Mouse (Mus musculus) adrenal gland, postnatal 25 days (tissue): Measurements from ENCODE around the gene Stab1. TPM values are rescaled to one million over a fixed set of nuclear protein-coding genes. Genes with fewer than 3 reads are reported as not detected.

ENCODE experiments used
- DNase-seq: peaks from one replicate; pipeline ENCODE4 v3.0.0; 2021; ENCODE audit warnings: mixed read lengths
- total RNA-seq: library from RNA; stranded (reverse); gene quantifications from 2 replicates; pipeline ENCODE4 v1.2.3, GENCODE M21; 2021

Gene Stab1
- total RNA-seq, 1 experiment from 2014 or later = 79.5 TPM

DNA sequence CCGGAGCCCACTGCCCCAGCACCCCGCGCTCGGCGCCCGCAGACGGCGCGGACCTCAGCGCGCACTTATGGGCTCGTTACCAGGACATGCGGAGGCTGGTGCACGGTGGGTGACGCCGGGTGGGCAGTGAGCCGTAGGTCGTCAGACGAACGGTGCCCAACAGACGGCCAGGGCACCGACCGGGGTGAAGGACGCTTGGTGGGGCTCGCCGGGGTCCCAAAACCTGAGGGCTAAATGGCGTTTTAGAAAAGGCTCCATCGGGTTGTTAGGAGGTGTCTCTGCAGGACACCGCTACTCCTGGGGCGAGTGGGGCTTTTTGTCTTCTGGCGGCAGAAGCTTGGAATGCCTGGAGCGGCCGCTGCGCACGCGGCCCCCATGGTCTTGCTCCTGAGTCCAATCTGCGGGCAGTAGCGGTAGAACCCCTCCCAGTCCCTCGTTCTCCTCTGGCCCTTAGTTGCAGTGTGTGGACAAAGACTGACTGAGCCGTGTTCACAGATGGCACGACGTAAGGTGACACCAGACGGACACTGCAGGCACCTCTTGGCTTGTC is 37.1 kb downstream of the Stab1 start:
- no peak for DNase-seq

DNA sequence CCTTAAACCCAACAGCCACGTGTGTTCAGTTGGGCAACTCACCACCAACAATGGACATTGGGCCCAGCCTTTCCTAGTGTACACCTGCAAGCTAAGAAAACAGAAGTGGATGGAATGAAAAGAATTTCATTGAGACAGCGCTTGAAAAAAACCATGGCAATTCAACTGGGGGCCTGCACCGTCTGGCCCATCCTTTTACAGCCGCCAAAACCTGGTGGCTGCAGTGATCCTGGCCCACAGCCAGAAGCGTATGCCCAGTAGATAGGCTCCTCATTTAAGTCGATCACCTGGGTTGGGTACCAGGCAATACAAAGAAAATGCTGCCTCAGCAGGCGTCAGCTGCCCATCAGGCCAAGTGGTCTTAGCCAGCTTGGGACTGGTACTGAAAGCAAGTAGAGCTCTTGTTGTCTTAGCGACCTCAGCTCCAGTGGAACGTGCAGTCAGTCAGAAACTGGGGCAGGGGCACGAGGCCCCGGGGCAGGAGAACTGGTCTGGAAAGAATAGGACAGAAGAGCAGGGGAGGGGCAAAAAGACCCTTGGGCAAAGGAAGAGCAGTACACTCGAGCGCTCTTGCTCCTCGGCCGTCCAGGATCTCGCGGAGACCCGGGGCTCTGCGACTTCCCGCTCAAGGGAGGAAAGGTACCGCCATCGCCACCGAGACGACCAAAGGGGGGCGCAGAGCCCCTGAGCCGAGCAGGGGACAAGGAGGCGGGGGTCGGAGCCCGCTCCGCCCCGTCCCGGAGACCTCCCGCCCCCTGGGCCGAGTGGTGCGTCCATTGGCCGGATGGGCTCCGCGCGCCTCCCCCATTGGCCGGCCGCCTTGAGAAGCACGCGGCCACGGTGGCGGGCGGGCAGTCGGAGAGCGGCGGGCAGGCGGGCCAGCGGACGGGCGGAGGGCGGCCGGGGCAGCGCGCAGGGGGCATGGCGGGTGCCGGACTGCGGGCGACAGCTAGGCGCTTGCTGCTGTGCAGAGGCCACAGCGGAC is 37.9 kb downstream of the Stab1 start, which contains the start of gene Nt5dc2:
Gene Nt5dc2 (plus strand): TSS at position 818 of the 985 bp plus-strand sequence.
- peak; percentile 93 for DNase-seq

DNA sequence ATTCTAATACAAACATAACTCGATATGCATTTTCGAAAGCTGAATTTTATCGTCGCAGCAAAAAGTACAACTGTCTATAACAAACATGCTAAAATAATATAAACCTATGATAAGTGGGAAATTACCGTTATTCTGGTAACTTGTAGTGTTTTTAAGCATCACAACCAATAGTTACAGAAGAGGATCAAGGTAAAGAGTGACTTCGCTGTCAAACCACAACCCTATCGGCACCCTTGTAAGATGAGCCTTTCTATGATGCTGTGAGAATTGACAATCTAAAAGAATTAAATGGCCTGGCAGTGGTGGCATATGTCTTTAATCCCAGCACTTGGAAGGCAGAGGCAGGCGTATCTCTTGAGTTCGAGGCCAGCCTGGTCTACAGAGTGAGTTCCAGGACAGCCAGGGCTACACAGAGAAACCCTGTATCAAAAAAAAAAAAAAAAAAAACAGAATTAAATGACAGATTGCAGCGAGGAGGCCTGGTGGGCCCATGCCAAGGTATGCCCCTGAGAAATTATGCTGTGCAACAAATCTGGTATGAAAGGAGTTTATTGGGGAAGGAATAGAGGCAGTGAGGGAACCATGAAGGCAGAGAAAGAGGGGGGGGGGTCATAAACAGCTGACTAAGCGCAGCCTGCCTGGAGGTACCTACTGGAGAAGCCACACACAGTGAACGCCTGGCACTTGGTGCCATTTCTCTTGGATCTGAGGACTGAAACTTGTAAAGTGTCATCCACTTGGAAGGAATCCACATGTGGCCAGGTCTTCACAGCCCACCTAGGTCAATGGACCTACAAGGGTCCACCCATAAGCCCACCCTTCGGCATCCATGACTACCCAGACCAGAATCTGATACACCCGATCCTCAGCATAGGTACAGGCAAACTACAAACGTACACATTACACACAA is 38.9 kb downstream of the Stab1 start:
- DNase-seq = no peak

DNA sequence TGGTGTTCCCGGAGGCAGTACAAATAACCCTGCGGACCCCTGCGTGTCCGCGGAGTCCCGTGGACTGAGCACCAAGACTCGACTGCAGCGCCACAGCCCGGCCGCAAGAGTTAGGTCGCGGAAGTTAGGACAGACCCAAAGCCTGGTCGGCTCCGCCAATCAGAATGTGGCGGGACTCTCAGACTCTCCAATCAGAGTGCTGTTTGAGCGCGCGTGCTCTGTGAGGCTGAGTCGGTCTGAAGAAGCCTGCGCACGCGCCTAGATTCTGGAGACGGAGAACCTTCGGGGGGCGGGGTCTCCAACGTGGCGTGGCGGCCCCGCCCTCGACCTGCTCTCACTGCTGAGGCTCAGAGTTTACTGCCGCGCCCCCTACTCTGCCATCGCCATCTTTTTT is 39.6 kb downstream of the Stab1 start, which contains the start of gene Smim4:
Gene Smim4 (minus strand): TSS at position 131 of the 394 bp plus-strand sequence.
- peak; percentile 97 for DNase-seq

DNA sequence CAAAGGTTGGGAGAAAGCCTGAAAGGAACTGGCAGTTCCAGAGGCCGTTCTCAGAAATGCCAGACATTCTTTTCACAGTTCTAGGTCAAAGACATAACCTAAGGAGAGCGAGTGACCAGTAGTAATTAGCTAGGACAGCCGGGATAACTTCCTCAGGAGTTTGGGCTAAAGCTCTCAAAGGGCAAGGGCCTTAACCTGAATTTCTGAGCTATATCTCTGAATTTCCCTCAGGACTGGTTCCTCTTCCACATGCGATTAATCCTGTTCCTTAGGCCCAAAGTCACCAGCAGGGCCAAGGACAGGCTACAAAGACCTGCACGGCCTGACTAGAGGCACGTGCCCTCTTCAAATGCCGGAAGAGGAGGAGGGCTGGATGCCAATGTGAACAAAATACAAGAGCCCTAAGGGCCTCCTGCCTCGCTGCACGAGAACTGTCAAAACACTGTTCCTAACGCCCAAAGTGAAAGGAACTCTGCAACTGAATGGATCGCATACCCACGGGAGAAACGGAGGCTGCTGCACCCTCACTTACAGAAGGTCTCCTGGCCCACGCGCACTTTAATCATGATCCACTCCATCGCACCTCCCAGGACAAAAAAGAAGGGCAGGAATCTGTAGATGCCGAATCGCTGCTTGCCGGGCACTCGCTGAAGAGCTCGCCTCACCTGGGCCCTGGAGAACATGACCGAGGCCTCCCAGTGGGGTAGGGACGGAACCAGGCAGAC is 40.2 kb downstream of the Stab1 start:
- peak; percentile 43 for DNase-seq

DNA sequence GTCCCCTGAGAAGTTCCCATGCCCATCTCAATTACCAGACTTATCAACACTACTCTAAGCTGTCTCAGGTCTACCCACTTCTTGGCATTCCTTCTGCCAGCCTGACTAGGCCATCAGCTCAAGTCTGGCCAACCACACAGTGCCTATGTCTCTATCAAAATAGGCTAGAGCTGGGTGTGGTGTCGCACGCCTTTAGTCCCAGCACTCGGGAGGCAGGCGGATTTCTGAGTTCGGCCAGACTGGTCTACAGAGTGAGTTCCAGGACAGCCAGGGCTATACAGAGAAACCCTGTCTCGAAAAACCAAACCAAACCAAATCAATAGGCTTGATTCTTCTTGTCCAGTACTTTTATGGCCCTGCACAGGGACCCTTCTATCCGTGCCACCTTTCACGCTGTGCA is 41.6 kb downstream of the Stab1 start:
- no peak for DNase-seq

DNA sequence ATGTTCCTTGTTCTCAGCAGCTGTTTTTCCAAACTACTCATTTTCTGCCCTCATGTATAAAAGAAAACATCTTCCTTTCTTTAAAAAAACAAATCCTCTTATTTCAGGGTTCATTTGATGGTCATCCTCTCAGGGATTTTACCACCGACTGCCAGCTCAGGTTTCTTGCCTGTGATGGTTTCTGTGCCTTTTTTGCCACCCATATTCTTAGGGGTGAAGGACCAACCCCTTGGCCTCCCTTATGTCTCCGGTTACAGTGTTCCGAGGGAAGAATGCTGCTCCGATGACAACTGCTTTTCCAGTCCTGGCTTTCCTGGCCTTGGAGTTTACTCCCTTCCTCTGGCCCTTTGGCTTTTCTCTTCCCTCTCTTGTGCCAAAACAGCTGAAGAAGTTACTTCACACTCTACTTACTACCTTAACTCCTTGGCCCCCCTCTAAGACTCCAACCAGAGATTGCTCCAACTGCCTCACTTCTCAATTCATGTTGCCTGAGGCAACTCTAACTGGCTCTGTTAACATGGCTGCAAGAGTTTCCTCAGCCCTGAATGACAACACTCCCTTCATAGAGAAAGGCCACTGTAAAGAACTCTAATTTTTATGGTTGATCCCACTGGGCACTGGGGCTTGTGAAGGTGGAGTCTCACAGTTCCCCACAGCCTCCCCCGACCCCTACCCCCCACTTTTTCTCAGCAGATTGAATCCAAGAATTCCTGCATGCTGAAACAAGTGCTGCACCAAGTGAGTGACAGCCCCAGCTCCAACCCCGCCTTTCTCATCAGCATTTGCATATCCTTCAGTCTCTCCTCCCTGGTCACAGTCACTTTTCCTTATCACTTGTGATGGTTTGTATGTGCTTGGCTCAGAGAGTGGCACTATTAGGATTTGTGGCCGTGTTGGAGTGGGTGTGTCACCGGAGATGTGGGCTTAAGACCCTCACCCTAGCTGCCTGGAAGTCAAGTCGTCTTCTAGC is 43.0 kb downstream of the Stab1 start:
- DNase-seq = no peak

DNA sequence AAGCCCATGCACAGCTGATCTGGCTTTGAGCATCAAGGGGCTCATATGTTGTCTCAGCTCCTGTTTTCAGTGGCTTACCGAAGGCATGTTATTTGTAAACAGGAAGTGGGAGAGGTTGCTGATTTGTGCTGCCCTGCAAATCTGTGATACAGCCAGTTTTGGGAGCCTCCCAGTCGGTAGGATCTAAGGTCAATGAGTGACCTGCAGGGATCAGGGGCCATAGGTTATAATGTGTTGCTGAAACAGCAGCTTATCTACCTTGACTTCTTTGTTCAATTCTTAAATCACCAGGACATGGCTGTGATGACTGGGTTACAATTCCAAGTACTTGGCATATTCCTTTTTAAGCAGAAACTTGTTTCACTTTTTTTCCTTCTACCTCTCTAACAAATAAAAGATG is 52.9 kb downstream of the Stab1 start:
- DNase-seq = no peak

DNA sequence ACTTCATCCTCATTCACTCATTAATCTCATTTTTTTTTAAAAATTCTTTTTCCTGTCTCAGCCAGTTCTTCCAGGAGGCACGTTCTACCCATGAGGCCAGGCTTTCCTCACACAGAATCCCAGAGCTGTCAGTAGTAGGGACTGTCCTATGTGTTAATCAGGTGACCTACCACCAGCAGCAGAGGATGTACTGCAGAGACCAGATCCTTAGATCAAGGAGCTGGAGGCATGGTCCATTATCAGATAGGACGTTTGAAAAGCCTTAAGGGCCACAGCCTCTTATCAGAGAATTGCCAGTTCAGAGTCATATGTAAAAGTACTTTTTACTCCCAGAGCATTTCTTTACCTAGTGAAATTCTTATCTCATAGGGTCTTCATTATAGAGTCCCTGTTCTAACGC is 54.4 kb downstream of the Stab1 start:
- no peak for DNase-seq

DNA sequence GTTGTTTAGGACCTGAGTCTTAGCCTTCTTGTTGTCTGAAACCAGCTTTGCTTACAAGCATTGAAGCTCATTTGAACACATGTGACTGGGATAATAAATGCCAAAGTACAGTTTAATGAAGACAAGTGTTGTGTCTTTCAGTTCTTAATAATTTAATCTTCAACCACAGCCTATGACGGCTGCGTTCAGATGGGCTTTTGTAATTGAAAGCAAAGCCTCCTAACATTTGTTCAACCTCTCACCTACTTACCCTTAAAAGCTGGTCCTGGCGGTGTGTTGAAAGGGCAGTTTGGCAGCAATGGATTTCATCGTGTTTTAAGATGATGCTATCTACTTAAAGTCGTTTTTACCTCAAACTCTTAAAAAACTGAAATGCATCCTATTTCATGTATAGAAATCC is 56.3 kb downstream of the Stab1 start:
- DNase-seq = no peak

DNA sequence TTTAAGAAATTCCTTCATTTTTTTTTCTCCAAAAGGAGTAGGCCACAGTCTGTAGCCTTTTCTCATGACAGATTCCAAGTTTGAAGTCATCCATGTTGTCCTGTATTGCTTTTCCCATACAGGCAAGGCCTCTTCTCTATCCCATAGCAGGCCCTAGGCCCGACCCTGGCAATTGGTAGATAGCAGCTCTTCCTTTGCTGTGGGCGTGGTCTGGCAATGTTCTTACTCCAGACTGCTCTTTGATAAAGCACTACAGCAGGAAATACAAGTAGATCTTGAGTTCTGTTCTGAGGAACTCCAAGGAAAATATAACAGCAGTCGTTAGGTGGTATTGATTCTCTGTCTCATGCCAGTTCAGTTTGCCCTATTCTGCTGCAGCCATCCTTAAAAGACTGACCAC is 57.8 kb downstream of the Stab1 start:
- no peak for DNase-seq

DNA sequence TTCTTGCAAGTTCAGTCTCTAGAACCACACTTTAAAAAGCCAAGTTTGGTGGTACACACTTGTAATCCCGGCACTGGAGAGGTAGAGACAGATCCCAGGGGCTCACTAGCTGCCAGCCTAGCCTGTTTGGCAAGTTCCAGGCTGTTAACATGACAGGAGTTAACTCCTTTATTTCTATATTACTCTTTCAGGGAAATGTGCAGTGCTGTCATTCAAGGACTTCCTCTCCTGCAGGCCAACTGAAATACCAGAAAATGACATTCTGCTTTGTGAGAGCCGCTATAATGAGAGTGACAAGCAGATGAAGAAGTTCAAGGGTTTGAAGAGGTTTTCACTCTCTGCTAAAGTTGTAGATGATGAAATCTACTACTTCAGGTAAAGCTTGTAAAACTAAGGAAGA is 63.3 kb downstream of the Stab1 start:
- DNase-seq = no peak

DNA sequence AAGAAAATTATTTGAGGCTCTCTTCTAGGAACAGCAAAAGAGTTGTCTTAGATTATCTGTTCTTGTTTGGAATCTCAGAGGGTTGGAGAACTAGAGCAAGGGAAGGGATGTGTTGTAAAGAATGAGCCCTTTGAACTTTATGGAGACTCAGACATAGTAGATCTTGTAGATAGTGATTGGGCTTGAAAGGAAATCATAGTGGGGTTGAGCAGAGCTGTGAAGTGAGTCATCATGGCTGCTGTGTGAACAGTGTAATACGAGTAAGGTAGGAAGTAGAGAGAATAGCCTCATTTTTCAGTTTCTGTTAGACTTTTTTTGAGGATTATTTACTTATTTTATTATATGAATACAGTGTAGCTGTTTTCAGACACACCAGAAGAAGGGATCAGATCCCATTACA is 78.5 kb downstream of the Stab1 start:
- no peak for DNase-seq

Other genes starting within 250 kb of the Stab1 start
- gene Itih3, start 244.9 kb downstream of the Stab1 start, total RNA-seq = 0.30 and 5.2 TPM in 2 replicates
- gene Itih1, start 225.4 kb downstream of the Stab1 start, total RNA-seq = 7.6 TPM in 1 of 2 replicates, not detected in the other
- 14.3 and 14.8 TPM in 2 replicates for gene Nek4, start 217.3 kb downstream of the Stab1 start, total RNA-seq
- 42.0 and 56.9 TPM in 2 replicates for gene Glt8d1, start 167.2 kb downstream of the Stab1 start, total RNA-seq
- 250 and 265 TPM in 2 replicates for gene Spcs1, start 167.0 kb downstream of the Stab1 start, total RNA-seq
- 49.9 and 66.0 TPM in 2 replicates for gene Pbrm1, start 149.5 kb downstream of the Stab1 start, total RNA-seq
- 60.8 and 110 TPM in 2 replicates for gene Gnl3, start 149.5 kb downstream of the Stab1 start, total RNA-seq
- 67.9 and 77.7 TPM in 2 replicates for gene Smim4, start 39.7 kb downstream of the Stab1 start, total RNA-seq
- gene Nt5dc2, start 37.6 kb downstream of the Stab1 start, total RNA-seq = 33.5 and 39.5 TPM in 2 replicates
- 1.9 TPM in 1 of 2 replicates, not detected in the other for gene Tnnc1, start 39.7 kb upstream of the Stab1 start, total RNA-seq
- gene Nisch, start 48.3 kb upstream of the Stab1 start, total RNA-seq = 393 and 398 TPM in 2 replicates
- 6.3 and 7.5 TPM in 2 replicates for gene Sema3g, start 49.2 kb upstream of the Stab1 start, total RNA-seq
- gene Phf7, start 82.7 kb upstream of the Stab1 start, total RNA-seq = 7.6 and 11.0 TPM in 2 replicates
- 62.6 and 65.9 TPM in 2 replicates for gene Bap1, start 82.8 kb upstream of the Stab1 start, total RNA-seq
- gene Dnah1, start 155.3 kb upstream of the Stab1 start, total RNA-seq = 1.0 and 1.6 TPM in 2 replicates
- gene Capn7, start 168.0 kb upstream of the Stab1 start, total RNA-seq = 51.2 and 51.7 TPM in 2 replicates